Mouse (Mus musculus) heart, embryonic 15.5 days (tissue): ENCODE results near the gene Rab3c. TPM values are rescaled to one million over a fixed set of nuclear protein-coding genes. Genes with fewer than 3 reads are reported as not detected.

Experiments
- ATAC-seq: fragments of 200-750 bp; cut with Nextera tagmentation; replicated peaks from 2 replicates; pipeline ENCODE4 v1.8.0; 2017; ENCODE audit warnings: low read depth, moderate TSS enrichment; ENCODE audit not compliant: insufficient number of reproducible peaks, insufficient read depth, low FRiP score
- H3K27ac ChIP-seq: fragments of 300-500 bp; sonication (generic); 2 replicates; pipeline ENCODE4 v1.5.1; 2015; ENCODE audit warnings: mild to moderate bottlenecking, inconsistent platforms
- H3K27me3 ChIP-seq: fragments of 300-500 bp; sonication (generic); 2 replicates; pipeline ENCODE4 v1.6.1; 2015; ENCODE audit warnings: inconsistent platforms
- H3K36me3 ChIP-seq: fragments of 300-500 bp; sonication (generic); 2 replicates; pipeline ENCODE4 v1.6.1; 2015; ENCODE audit warnings: mild to moderate bottlenecking, inconsistent platforms
- H3K4me1 ChIP-seq: fragments of 300-500 bp; sonication (generic); replicated peaks from 2 replicates; pipeline ENCODE4 v1.6.1; 2015; ENCODE audit warnings: inconsistent platforms
- H3K4me2 ChIP-seq: fragments of 300-500 bp; sonication (generic); 2 replicates; pipeline ENCODE4 v1.6.1; 2015; ENCODE audit warnings: inconsistent platforms, mild to moderate bottlenecking, moderate library complexity
- H3K4me3 ChIP-seq: fragments of 300-500 bp; sonication (generic); 2 replicates; pipeline ENCODE4 v1.5.1; 2015; ENCODE audit warnings: mild to moderate bottlenecking, inconsistent platforms
- H3K9ac ChIP-seq: fragments of 300-500 bp; sonication (generic); 2 replicates; pipeline ENCODE4 v1.6.1; 2015; ENCODE audit warnings: mild to moderate bottlenecking, inconsistent platforms
- H3K9me3 ChIP-seq: fragments of 300-500 bp; sonication (generic); replicated peaks from 2 replicates; pipeline ENCODE4 v1.6.1; 2016; ENCODE audit warnings: inconsistent platforms
- WGBS: fragments of 180-500 bp; shearing (Covaris S2); methylation state at CpG from one replicate; pipeline ENCODE4 v1.1.7; 2015; ENCODE audit warnings: mixed read lengths; 5-methylcytosine and 5-hydroxymethylcytosine counted together
- polyA plus RNA-seq: library from polyadenylated mRNA; unstranded; fragments of >200 nt; fragmentation: Nextera tagmentation; extraction: Ambion mirVana; gene quantifications from 2 replicates; pipeline ENCODE4 v1.2.1, GENCODE M21; 2015

Rab3c gene
- polyA plus RNA-seq, 1 experiment from 2014 or later = 0.25 TPM

DNA sequence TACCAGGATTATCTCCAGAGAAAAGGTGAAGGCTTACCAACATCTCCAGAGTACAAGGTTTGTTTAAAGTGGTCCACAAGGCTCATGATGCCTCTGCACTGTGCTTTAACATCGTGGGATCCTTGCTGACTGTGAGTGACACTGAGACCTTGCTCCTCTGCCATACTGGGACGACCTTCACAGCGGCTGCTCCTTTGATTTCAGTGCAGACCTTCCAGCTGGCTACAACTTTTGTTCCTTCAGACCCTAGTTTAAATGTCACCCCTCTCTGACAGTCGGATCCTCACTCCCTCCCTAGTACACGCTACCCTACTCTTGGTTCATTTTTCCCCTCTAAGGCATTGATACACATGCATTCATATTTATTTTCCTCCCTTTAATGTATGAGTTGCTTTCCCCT is 142.2 kb downstream of the Rab3c start:
- Histone ChIP-seq H3K9ac (no peak overlapping the region), H3K36me3 (no peaks in the 10 kb centered on the region), H3K4me2 (no peak overlapping the region), H3K27me3 (no peaks in the 10 kb centered on the region), H3K9me3 (no peaks in the 10 kb centered on the region), H3K27ac (no peak overlapping the region), H3K4me1 (0 out of 2 replicates have a peak, but pooled peaks cover 4% of the 10 kb centered on the region), H3K4me3 (no peak overlapping the region)
- 53% methylated on average over 5 of the region's 5 CpGs for WGBS
- ATAC-seq = no peak

GRCm38 (mm10) chr13:110127613-110128258 is 153.1 kb downstream of the Rab3c start:
- ATAC-seq = no peak
- Histone ChIP-seq H3K9me3 (no peaks in the 10 kb centered on the region), H3K9ac (no peak overlapping the region), H3K27me3 (no peaks in the 10 kb centered on the region), H3K36me3 (no peaks in the 10 kb centered on the region), H3K4me2 (no peak overlapping the region), H3K4me3 (no peak overlapping the region), H3K4me1 (no peaks in the 10 kb centered on the region), H3K27ac (no peak overlapping the region)
- WGBS = 68% methylated on average over 12 of the region's 12 CpGs

DNA sequence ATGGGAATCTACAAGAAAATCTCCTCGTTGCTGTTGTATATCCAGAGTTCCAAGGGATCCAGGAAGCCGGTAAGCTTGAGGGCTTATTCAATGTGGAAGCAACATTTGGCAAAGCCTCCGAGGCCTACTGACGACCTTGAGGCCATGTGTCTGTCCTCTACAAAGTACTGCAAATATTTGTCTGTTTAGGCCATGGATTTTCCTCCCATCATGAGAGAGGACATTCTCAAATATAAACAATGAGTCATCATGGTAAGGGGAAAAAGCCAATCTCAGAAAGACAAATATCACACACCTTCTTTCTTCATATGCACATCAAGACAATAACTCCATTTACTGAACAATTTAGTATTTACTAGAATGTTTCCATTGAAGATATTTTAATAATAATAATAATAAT is 158.0 kb downstream of the Rab3c start:
- WGBS = 75% methylated on average over 4 of the region's 4 CpGs
- H3K9ac ChIP-seq = no peak overlapping the region

GRCm38 (mm10) chr13:110116892-110117291 is 163.9 kb downstream of the Rab3c start:
- Histone ChIP-seq H3K9ac (no peak overlapping the region), H3K4me3 (no peak overlapping the region), H3K9me3 (no peaks in the 10 kb centered on the region), H3K4me1 (no peaks in the 10 kb centered on the region), H3K36me3 (no peaks in the 10 kb centered on the region), H3K4me2 (no peak overlapping the region), H3K27ac (no peak overlapping the region), H3K27me3 (no peaks in the 10 kb centered on the region)
- no peak for ATAC-seq
- WGBS = 74% methylated on average over 5 of the region's 5 CpGs

More for the DNA sequence above, 158.0 kb downstream of the Rab3c start:
- H3K9me3 ChIP-seq = no peaks in the 10 kb centered on the region
- ATAC-seq = no peak
- no peak overlapping the region for H3K4me2 ChIP-seq
- H3K27me3 ChIP-seq = no peaks in the 10 kb centered on the region
- no peaks in the 10 kb centered on the region for H3K36me3 ChIP-seq
- no peak overlapping the region for H3K4me3 ChIP-seq
- no peaks in the 10 kb centered on the region for H3K4me1 ChIP-seq
- H3K27ac ChIP-seq = no peak overlapping the region

DNA sequence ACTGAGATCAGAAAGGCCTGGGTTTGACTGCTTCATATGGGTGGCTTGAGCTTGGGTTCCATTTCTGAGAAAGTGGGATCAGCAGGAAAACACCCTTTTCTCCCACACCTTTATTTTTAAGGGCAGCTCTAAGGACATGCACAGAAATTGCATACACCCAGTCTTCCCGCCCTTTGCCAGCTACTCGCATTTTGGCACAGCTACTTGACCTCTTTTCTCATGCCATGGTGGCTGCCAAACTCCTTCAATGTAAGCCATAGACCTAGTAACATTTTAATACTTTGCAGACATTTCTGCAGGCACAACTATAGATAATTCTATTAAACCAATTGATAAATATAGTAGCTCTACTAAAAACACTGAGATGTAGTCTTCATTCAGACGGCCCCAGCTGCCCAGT is 164.5 kb downstream of the Rab3c start:
- no peak for ATAC-seq

GRCm38 (mm10) chr13:110114870-110115645 is 165.7 kb downstream of the Rab3c start:
- Histone ChIP-seq H3K27me3 (no peaks in the 10 kb centered on the region), H3K27ac (no peak overlapping the region), H3K36me3 (no peaks in the 10 kb centered on the region), H3K9ac (no peak overlapping the region), H3K4me2 (no peak overlapping the region), H3K9me3 (no peaks in the 10 kb centered on the region), H3K4me3 (no peak overlapping the region), H3K4me1 (no peaks in the 10 kb centered on the region)
- ATAC-seq = no peak
- WGBS = 69% methylated on average over 7 of the region's 7 CpGs

More for the DNA sequence above, 164.5 kb downstream of the Rab3c start:
- Histone ChIP-seq H3K36me3 (no peaks in the 10 kb centered on the region), H3K9me3 (no peaks in the 10 kb centered on the region), H3K27me3 (no peaks in the 10 kb centered on the region), H3K9ac (no peak overlapping the region), H3K4me2 (no peak overlapping the region), H3K4me3 (no peak overlapping the region), H3K27ac (no peak overlapping the region), H3K4me1 (no peaks in the 10 kb centered on the region)
- WGBS = 79% methylated on average over 3 of the region's 3 CpGs

GRCm38 (mm10) chr13:110113711-110114110 is 167.1 kb downstream of the Rab3c start:
- Histone ChIP-seq H3K9ac (no peak overlapping the region), H3K27ac (no peak overlapping the region), H3K36me3 (no peaks in the 10 kb centered on the region), H3K4me2 (no peak overlapping the region), H3K27me3 (no peaks in the 10 kb centered on the region), H3K4me3 (no peak overlapping the region), H3K4me1 (no peaks in the 10 kb centered on the region), H3K9me3 (no peaks in the 10 kb centered on the region)
- no peak for ATAC-seq
- 83% methylated on average over 6 of the region's 6 CpGs for WGBS

DNA sequence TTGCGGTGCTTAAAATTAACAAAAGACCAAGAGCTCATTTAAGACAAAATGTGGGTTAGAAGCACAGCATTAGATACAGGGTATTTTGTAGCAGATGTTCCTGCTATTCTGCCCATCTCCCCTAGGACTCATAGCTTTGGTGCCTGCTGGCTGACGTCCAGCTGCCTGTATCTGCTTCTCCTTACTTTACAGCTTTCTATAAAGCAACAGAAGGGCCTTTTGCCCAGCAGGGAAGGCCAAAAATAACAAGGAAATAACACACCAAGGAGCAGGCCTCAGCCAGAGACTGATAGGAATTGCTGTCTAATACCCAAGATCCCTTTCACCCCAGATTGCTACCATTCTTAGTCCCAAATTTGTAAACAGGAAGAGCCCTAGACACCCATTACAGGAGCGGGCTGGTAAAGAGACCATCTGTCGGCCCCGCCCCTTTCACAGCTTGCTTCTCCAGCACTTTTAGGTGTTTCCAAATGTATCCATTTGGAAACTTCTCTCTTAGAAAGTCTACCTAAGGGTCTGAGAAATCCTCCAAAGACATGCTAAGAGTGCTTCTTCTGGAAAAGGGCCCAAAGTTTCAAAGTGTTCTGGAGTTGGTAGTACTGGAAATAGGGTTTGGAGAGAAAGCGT is 183.3 kb downstream of the Rab3c start:
- Histone ChIP-seq H3K36me3 (no peaks in the 10 kb centered on the region), H3K4me1 (no peaks in the 10 kb centered on the region), H3K27me3 (no peaks in the 10 kb centered on the region), H3K9me3 (no peaks in the 10 kb centered on the region), H3K27ac (peak overlapping the region; percentile 47), H3K9ac (no peak overlapping the region), H3K4me2 (no peak overlapping the region), H3K4me3 (no peak overlapping the region)
- 69% methylated on average over 6 of the region's 6 CpGs for whole genome bisulfite sequencing
- ATAC-seq = no peak

DNA sequence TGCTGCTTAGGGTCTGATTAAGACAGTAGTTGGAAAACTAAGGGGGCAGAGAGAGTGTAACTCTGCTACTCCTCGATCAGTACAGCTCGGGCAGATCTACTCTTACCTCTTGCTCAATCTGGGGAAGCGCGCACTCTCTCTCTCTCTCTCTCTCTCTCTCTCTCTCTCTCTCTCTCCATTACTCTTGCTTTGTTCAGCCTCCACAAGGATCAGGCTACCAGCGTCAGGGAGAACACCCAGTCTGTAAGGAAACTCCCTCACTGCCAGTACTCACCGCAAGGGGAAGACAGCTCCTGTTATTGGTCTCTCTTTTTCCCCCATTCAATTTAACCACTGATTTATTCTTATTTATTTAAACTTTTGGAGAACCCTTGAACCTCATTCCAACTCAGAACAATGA is 185.8 kb downstream of the Rab3c start:
- H3K9me3 ChIP-seq = no peaks in the 10 kb centered on the region
- WGBS = 71% methylated on average over 6 of the region's 6 CpGs
- H3K4me2 ChIP-seq = no peak overlapping the region
- no peak overlapping the region for H3K27ac ChIP-seq
- H3K36me3 ChIP-seq = no peaks in the 10 kb centered on the region
- no peak for ATAC-seq
- no peak overlapping the region for H3K9ac ChIP-seq
- no peaks in the 10 kb centered on the region for H3K27me3 ChIP-seq
- no peaks in the 10 kb centered on the region for H3K4me1 ChIP-seq
- H3K4me3 ChIP-seq = no peak overlapping the region

DNA sequence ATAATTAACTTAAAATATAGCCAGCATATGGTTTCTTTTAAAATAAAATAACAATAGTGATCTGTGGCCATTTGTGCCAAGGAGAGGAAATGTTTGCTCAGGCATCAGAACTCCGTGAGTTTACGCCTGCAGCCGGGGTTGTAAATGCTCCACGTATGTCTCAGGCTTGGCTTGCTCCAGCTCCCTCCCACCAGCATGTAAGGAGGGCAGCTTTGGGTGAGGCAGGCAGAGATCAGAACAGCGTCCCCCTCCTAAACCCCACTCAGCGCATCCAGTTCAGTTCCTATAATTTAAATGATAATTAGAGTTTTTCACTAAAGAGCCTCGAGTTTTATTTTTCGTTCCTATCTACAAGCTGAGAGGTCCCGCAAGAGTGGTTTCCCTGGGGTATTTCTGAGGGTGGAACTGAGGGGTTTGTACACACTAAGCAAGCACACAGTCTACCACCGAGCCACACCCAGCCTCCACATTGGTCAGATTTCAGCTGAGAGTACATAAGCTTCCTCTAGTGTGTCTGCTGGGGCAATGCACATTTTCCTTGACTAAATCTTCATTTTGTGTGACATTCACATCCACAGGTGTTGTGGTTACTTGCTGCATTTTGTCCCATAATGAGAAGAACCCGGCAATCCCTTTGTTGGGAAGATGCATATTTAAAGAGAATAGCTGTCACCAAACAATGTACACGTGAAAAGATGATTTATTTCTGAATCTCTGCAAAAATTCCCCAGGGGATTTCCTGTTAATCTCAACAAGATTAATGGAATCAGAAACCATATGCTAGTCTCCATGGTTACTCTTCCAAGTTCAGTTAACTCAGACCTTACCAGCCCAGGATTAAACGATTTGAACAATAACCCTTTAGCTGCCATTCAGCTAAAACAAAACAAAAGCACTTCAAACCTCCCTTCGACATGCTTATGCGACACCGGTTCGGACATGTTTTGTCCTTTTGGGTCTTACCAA is 186.8 kb downstream of the Rab3c start:
- no peak overlapping the region for H3K9ac ChIP-seq
- WGBS = 73% methylated on average over 17 of the region's 17 CpGs

DNA sequence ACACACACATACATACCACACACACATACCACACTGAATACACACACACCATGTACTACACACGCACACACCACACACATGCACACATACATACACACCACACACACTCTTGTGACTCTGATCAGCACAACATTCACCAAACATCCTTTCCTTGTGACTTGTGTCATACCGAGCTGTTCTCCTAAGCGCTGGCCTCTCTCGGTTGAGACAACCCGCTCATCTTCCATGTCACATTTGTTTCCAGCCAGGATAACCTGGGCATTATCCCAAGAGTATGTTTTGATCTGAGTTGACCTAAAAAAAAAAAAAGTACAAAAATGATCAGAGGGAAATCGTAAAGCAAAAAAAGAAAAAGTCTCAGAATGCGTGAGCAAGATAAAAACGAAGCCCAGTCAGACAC is 196.8 kb downstream of the Rab3c start:
- ATAC-seq = no peak
- Histone ChIP-seq H3K27me3 (no peaks in the 10 kb centered on the region), H3K4me3 (no peak overlapping the region), H3K36me3 (no peaks in the 10 kb centered on the region), H3K9ac (no peak overlapping the region), H3K4me2 (no peak overlapping the region), H3K4me1 (no peaks in the 10 kb centered on the region), H3K27ac (no peak overlapping the region), H3K9me3 (no peaks in the 10 kb centered on the region)
- WGBS = 81% methylated on average over 8 of the region's 8 CpGs

More for the DNA sequence above, 186.8 kb downstream of the Rab3c start:
- no peaks in the 10 kb centered on the region for H3K4me1 ChIP-seq
- H3K36me3 ChIP-seq = no peaks in the 10 kb centered on the region
- no peaks in the 10 kb centered on the region for H3K9me3 ChIP-seq
- H3K4me2 ChIP-seq = no peak overlapping the region
- H3K27ac ChIP-seq = no peak overlapping the region
- no peaks in the 10 kb centered on the region for H3K27me3 ChIP-seq
- H3K4me3 ChIP-seq = no peak overlapping the region
- no peak for ATAC-seq
